Mouse (Mus musculus) B cell, adult 67 days (primary cell): ENCODE results near the gene Prim1. TPM values are rescaled to one million over a fixed set of nuclear protein-coding genes. Genes with fewer than 3 reads are reported as not detected.

Experiments
- total RNA-seq, 2 experiments: library from RNA; stranded (reverse); gene quantifications; 4 replicates each; pipeline ENCODE4 v1.2.4; 2023

The Prim1 gene
- 10 to 100 TPM; 12.3 to 16.8 TPM for total RNA-seq

GRCm38 (mm10) chr10:128015068-128015934 is at the start of gene Prim1:
Gene Prim1, plus strand, starts transcription at chr10:128015168.

DNA sequence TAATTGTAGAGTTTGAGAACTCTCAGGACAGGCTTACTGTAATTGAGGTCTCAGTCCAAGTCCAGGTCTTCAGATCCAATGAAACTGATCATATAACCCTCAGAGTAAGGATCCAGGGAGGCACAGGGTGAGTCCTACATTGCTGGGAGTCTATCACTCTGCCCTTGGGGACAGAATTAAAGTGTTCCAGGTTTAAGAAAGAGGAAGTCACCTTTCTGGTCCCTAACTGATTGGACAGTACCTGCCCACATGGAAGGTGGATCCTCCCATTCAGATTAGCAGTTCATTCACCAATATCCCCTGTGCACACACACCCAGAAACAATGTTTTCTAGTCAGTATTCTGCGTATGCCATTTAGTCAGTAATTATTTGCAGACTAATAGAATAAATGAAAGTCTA is 7.5 kb upstream of the Prim1 start, which contains the start of gene Hsd17b6:
TSS of gene Hsd17b6 (minus strand) at position 166 of the 400 bp plus-strand sequence.

DNA sequence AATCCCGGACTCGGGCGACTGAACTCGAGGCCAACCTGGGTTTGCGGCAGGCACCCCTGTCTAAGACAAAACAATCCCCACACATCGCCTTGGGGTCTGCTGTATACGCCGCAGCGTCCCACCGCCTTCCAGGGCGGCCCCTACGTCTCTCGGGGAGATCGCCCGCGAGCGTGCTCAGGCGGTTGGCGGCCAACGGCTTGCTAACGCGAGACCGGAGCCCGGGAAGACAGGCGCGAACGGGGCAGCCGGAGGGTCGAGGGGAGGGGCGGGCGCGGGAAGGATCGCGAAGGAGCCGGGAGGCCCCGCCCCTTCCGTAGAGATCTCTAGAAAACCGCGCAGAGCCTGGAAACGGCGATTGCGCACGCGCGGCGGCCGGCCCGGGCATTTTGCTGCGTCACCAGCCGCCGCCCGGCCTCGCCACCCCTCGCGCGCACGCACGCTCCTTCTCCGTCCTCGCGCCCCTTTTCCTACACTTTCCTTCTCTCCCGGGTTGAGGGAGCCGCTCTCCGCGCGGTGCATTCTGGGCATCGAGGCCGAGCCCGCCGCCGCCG is 43.7 kb downstream of the Prim1 start, which contains the start of gene Ptges3:
TSS of gene Ptges3 (plus strand) at position 354 of the 551 bp plus-strand sequence.

Other genes starting within 250 kb of the Prim1 start
- under 1 TPM in 1 of 2 experiments, not detected in 1; 0.93 TPM for gene Rdh9, start 238.8 kb upstream of the Prim1 start, total RNA-seq
- not detected for gene Rdh16, start 214.0 kb upstream of the Prim1 start, total RNA-seq
- gene Rdh19, start 165.2 kb upstream of the Prim1 start, total RNA-seq = not detected
- not detected for gene Rdh16f2, start 148.7 kb upstream of the Prim1 start, total RNA-seq
- not detected for gene Rdh7, start 126.4 kb upstream of the Prim1 start, total RNA-seq
- gene Sdr9c7, start 116.7 kb upstream of the Prim1 start, total RNA-seq = not detected
- not detected for gene Hsd17b6, start 7.6 kb upstream of the Prim1 start, total RNA-seq
- 100 to 1,000 TPM; 586 to 608 TPM for gene Naca, start 20.4 kb downstream of the Prim1 start, total RNA-seq
- 100 to 1,000 TPM; 109 to 146 TPM for gene Ptges3, start 43.8 kb downstream of the Prim1 start, total RNA-seq
- gene Atp5b, start 68.1 kb downstream of the Prim1 start, total RNA-seq = 100 to 1,000 TPM; 583 to 605 TPM
- 100 to 1,000 TPM; 140 to 143 TPM for gene Baz2a, start 76.4 kb downstream of the Prim1 start, total RNA-seq
- gene Rbms2, start 165.1 kb downstream of the Prim1 start, total RNA-seq = 10 to 100 TPM; 47.0 to 55.3 TPM
- gene Gls2, start 179.3 kb downstream of the Prim1 start, total RNA-seq = not detected
- gene Spryd4, start 196.6 kb downstream of the Prim1 start, total RNA-seq = 10 to 100 TPM; 13.7 to 14.4 TPM
- not detected for gene Mip, start 210.7 kb downstream of the Prim1 start, total RNA-seq
- 10 to 100 TPM; 16.6 to 21.5 TPM for gene Timeless, start 216.9 kb downstream of the Prim1 start, total RNA-seq
- under 1 TPM in 1 of 2 experiments, not detected in 1; 0.38 TPM for gene Apon, start 238.9 kb downstream of the Prim1 start, total RNA-seq